Mouse (Mus musculus) megakaryocyte, embryonic 14.5 days (primary cell): ENCODE results near the gene Adgrb2.

Experiments
- FLI1 ChIP-seq: IDR thresholded peaks from 2 replicates; pipeline ENCODE4 v1.6.1; 2012; ENCODE audit warnings: low read length, inconsistent platforms, mixed read lengths
- GATA1 ChIP-seq: IDR thresholded peaks from 3 replicates; pipeline ENCODE4 v1.6.1; 2012; ENCODE audit warnings: mixed read lengths, low read length, inconsistent platforms, borderline replicate concordance

GRCm38 (mm10) chr4:130033496-130033895 is 48.8 kb downstream of the Adgrb2 start:
- TF ChIP-seq GATA1 (no peak), FLI1 (no peak)
